Mouse (Mus musculus): ENCODE measurements around the gene Aldh1a1. TPM values are rescaled to one million over a fixed set of nuclear protein-coding genes. Genes with fewer than 3 reads are reported as not detected.
"Not testable (repeated sequence)": the region's sequence is repeated elsewhere in the genome, so short reads cannot be mapped to it uniquely, and the experiment has no call there.

Gene Aldh1a1
- polyA plus RNA-seq, 1 experiment from 2014 or later = 0.06 TPM

DNA sequence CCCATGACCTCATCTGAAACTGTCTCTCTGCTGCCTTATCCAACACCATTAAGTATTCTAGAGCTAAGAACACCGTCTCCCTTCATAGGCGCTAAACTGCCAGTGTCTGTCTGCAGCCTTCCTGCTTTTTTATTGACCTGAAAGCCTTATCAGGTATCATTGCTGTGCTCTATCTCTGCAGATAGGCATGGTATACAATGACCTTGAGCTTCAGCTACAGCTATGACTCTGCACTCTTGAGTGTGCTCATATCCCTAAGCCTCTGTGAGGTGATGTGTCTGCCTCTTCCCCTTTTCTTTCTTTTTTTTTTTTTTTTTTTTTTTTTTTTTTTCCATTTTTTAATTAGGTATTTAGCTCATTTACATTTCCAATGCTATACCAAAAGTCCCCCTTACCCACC lies 74.5 kb downstream of the Aldh1a1 start:
- WGBS (ENCODE audit: missing documents) = 91% methylated on average over 2 of the region's 2 CpGs
- Histone ChIP-seq H3K36me3 (ENCODE audit: inconsistent target) (no peaks in the 10 kb centered on the region), H3K27ac (no peak overlapping the region), H3K79me2 (ENCODE audit: inconsistent target) (no peaks in the 10 kb centered on the region), H3K4me3 (ENCODE audit: inconsistent target) (no peak overlapping the region)

DNA sequence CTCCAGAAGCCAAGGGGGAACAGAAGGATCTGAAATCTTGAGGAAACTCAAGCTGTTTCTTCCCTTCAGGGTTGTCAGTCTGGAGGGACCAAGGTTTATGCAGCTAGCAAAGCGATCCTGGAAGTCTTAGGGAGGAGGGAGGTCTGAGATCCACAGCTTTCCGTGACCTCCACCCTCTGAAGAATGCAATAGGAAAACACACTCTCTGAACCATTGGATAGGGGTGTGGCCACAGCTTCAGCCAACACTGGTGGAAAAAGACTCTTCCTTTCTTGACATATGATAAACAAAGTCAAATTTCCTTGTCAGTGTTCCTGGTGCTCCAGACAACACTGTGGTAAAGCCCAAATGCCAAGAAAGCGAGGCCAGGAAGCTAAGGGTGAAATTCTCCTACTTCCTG lies 84.5 kb downstream of the Aldh1a1 start:
- Histone ChIP-seq H3K4me3 (ENCODE audit: inconsistent target) (no peak overlapping the region), H3K27ac (no peak overlapping the region), H3K36me3 (ENCODE audit: inconsistent target) (no peaks in the 10 kb centered on the region), H3K79me2 (ENCODE audit: inconsistent target) (no peaks in the 10 kb centered on the region)
- WGBS (ENCODE audit: missing documents) = 83% methylated on average over 3 of the region's 3 CpGs

DNA sequence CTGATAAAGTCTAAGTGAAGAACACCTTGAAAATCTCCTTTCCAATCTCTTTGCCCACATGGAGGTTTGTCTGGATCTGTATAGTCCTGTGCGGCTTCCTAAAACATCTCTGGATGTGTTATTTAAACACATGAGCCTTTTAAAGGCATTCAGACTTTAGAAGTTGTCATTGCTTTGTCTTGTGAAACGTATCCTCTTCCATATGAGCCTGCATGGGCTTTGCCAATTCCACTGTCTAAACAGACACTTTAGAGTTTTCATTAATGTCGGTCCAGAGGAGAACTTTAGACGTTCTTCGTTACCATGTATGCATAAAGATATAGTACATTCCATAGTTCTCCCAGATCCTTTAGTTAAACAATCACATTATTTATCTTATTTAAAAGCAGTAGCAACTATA lies 84.9 kb downstream of the Aldh1a1 start:
- no peaks in the 10 kb centered on the region for H3K79me2 ChIP-seq (ENCODE audit: inconsistent target)
- no peak overlapping the region for H3K27ac ChIP-seq
- no peak overlapping the region for H3K4me3 ChIP-seq (ENCODE audit: inconsistent target)
- H3K36me3 ChIP-seq (ENCODE audit: inconsistent target) = no peaks in the 10 kb centered on the region
- WGBS (ENCODE audit: missing documents) = 91% methylated on average over 5 of the region's 5 CpGs

- Histone ChIP-seq H3K36me3 (ENCODE audit: inconsistent target) (no peaks in the 10 kb centered on the region), H3K4me3 (ENCODE audit: inconsistent target) (no peak overlapping the region), H3K27ac (no peak overlapping the region), H3K79me2 (ENCODE audit: inconsistent target) (no peaks in the 10 kb centered on the region)
These were observed 107.4 kb downstream of the Aldh1a1 start for GRCm38 (mm10) chr19:20599951-20600350.

- H3K36me3 ChIP-seq (ENCODE audit: inconsistent target) = no peaks in the 10 kb centered on the region
- no peak overlapping the region for H3K4me3 ChIP-seq (ENCODE audit: inconsistent target)
These were observed 109.2 kb downstream of the Aldh1a1 start for GRCm38 (mm10) chr19:20601739-20602138.

GRCm38 (mm10) chr19:20603212-20603611 lies 110.7 kb downstream of the Aldh1a1 start:
- WGBS (ENCODE audit: missing documents) = 43% methylated on average over 1 of the region's 1 CpGs
- no peak overlapping the region for H3K4me3 ChIP-seq (ENCODE audit: inconsistent target)
- no peak overlapping the region for H3K27ac ChIP-seq
- no peaks in the 10 kb centered on the region for H3K79me2 ChIP-seq (ENCODE audit: inconsistent target)
- no peaks in the 10 kb centered on the region for H3K36me3 ChIP-seq (ENCODE audit: inconsistent target)

More at GRCm38 (mm10) chr19:20601739-20602138, 109.2 kb downstream of the Aldh1a1 start:
- H3K79me2 ChIP-seq (ENCODE audit: inconsistent target) = no peaks in the 10 kb centered on the region
- H3K27ac ChIP-seq = no peak overlapping the region
- WGBS (ENCODE audit: missing documents) = 61% methylated on average over 3 of the region's 3 CpGs

- H3K79me2 ChIP-seq (ENCODE audit: inconsistent target) = no peaks in the 10 kb centered on the region
- no peak overlapping the region for H3K4me3 ChIP-seq (ENCODE audit: inconsistent target)
- H3K27ac ChIP-seq = no peak overlapping the region
- WGBS (ENCODE audit: missing documents) = 100% methylated on average over 2 of the region's 2 CpGs
- no peaks in the 10 kb centered on the region for H3K36me3 ChIP-seq (ENCODE audit: inconsistent target)
These were observed 111.4 kb downstream of the Aldh1a1 start for GRCm38 (mm10) chr19:20603866-20604265.

DNA sequence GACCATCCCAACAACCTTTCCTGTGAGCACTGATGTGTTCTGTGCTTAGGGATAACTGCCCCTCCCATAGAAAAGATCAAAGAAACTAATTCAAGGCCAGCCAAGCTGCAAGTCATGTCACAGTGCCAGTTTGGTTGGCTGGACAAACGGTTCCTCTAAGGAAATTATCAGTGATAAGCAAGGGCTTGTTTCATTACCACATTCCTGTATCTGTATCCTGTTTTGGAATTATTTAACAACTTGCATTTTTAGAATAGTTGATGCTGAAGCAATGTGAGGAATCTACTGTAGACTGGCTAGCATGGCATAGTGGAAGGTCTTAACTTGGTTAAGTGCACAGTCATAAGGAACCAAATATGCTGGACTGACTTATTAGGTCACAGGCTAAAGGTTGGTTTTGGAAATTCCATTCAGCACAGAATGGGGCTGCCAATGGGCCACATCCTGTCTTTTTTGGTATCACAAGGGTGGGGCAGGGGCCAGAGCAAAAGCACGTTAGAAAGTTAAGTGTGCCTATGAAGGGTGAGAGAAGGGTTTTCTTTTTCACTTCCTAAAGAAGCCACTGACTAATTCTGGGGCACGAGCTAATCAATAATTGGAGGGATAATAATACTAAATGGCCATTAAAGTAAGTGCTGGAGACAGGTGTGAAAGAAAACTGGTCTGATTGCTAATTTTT lies 121.9 kb downstream of the Aldh1a1 start:
- WGBS (ENCODE audit: missing documents) = 38% methylated on average over 3 of the region's 3 CpGs
- Histone ChIP-seq H3K27ac (no peak overlapping the region), H3K36me3 (ENCODE audit: inconsistent target) (no peaks in the 10 kb centered on the region), H3K4me3 (ENCODE audit: inconsistent target) (no peak overlapping the region), H3K79me2 (ENCODE audit: inconsistent target) (no peaks in the 10 kb centered on the region)

- no peak overlapping the region for H3K4me3 ChIP-seq (ENCODE audit: inconsistent target)
- no peak overlapping the region for H3K27ac ChIP-seq
- 83% methylated on average over 2 of the region's 2 CpGs for WGBS (ENCODE audit: missing documents)
- H3K79me2 ChIP-seq (ENCODE audit: inconsistent target) = no peaks in the 10 kb centered on the region
- no peaks in the 10 kb centered on the region for H3K36me3 ChIP-seq (ENCODE audit: inconsistent target)
These were observed 129.9 kb downstream of the Aldh1a1 start for GRCm38 (mm10) chr19:20622434-20622833.

DNA sequence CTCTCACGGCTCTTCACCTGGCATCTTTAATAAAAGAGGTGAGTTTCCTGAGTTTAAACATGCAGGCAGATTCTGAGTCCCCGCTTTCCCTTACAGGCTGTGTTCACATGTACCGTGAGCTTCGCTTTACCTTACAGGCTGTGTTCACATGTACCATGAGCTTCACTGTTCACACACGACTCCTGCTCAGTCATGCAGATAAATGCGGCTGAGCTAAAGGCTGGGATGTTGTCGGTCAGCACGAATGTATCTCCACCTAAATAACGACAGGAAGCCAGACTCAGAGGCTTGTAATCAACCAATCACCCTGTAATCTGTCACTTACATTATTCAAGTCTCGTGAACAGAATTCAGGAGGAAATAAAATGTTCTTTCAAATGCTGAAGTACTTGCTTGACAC lies 130.9 kb downstream of the Aldh1a1 start:
- WGBS (ENCODE audit: missing documents) = 77% methylated on average over 9 of the region's 10 CpGs
- Histone ChIP-seq H3K4me3 (ENCODE audit: inconsistent target) (no peak overlapping the region), H3K27ac (no peak overlapping the region), H3K36me3 (ENCODE audit: inconsistent target) (no peaks in the 10 kb centered on the region), H3K79me2 (ENCODE audit: inconsistent target) (no peaks in the 10 kb centered on the region)

DNA sequence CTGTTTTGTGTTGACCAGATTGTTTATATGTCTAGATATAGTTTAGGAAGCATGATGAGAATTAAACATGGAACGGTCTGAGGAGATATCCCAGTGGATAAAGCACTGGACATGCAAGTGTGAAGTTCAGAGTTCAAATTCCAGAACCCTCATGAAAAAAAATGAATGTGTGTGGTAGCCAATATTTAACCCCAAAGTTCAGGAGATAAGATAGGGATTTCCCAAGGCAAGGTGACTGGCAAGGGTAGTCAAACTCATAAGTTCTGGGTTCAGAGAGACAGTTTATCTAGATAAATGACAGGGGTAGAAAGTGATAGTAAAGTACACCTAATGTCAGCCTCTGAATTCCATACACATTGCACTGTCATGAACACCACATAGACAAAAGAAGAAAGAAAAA lies 138.5 kb downstream of the Aldh1a1 start:
- no peaks in the 10 kb centered on the region for H3K79me2 ChIP-seq (ENCODE audit: inconsistent target)
- no peak overlapping the region for H3K4me3 ChIP-seq (ENCODE audit: inconsistent target)
- H3K36me3 ChIP-seq (ENCODE audit: inconsistent target) = no peaks in the 10 kb centered on the region
- H3K27ac ChIP-seq = no peak overlapping the region
- WGBS (ENCODE audit: missing documents) = 85% methylated on average over 1 of the region's 1 CpGs

DNA sequence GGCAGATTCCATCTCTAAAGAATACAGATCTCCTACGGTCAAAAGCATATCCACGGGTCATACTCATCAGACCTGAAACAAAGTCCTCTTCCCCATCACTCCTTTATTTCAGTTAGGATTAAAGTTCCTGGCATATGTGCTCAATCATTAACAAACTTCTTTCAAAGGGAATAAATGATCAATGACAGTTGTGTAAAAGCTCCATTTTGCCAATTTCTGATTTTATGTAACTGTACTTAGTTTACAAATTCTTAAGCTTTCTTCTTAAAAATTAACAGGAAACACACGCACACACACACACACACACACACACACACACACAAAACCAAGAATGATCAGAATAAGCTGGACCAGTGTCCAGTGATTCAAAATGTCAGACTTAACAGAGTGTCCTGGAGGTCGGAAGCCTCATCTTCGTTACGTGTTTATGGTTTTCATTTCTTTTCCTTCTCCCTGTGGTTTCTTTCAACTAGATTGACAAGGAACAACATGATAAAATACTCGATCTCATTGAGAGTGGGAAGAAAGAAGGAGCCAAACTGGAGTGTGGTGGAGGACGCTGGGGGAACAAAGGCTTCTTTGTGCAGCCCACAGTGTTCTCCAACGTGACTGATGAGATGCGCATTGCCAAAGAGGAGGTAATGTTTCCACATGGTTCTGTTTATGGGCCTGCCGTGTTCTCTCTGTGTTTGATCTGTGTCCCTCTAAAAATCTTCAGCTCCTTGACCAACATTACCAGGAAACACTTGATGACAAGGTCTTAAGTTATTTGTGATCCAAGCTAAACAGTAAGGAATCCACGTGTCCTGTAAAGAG lies 141.6 kb downstream of the Aldh1a1 start:
- WGBS (ENCODE audit: missing documents) = 88% methylated on average over 11 of the region's 12 CpGs
- Histone ChIP-seq H3K36me3 (ENCODE audit: inconsistent target) (no peaks in the 10 kb centered on the region), H3K4me3 (ENCODE audit: inconsistent target) (no peak overlapping the region), H3K27ac (no peak overlapping the region), H3K79me2 (ENCODE audit: inconsistent target) (no peaks in the 10 kb centered on the region)

DNA sequence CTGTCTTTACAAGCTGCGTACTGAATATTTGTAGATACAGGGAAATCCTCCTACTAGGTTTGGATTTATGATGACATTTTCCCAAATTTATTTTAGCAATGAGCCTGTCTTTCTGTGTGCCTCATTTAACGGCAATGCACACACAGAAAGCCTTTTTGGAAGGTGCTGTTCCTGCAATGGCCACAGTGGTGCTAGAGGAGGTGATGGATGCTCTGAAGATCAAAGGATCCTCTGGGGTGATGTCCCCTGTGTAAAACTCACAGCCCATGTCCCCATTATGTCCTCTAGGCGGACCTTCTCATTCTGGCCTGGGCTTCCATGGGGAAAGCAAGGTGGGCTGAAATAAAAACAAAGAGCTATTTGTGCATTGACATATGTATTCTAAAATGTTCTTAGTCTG lies 151.8 kb downstream of the Aldh1a1 start:
- no peaks in the 10 kb centered on the region for H3K79me2 ChIP-seq (ENCODE audit: inconsistent target)
- no peak overlapping the region for H3K4me3 ChIP-seq (ENCODE audit: inconsistent target)
- H3K36me3 ChIP-seq (ENCODE audit: inconsistent target) = no peaks in the 10 kb centered on the region
- no peak overlapping the region for H3K27ac ChIP-seq
- WGBS (ENCODE audit: missing documents) = 89% methylated on average over 3 of the region's 3 CpGs

GRCm38 (mm10) chr19:20647496-20647895 lies 155.0 kb downstream of the Aldh1a1 start:
- H3K27ac ChIP-seq; H3K4me3 ChIP-seq (ENCODE audit: inconsistent target); H3K36me3 ChIP-seq (ENCODE audit: inconsistent target); H3K79me2 ChIP-seq (ENCODE audit: inconsistent target): not testable (repeated sequence)

DNA sequence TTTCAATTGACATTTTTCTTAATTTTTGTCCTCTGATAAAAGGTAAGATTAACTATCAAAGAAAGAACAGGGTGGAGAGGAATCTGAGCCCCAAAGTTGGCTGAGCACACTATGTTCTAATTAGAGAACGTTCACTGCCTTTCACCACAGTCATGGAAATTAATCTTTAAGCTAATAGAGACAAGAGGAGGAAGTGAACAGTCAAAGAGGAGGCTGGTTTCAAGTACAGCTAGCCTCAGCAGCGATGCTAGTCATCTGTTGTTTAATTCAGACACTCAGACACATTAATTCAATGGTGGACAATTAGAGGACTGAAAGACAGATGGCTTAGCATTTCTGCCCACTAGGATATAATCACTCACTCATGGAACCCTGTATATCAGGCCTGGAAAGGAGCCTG lies 157.5 kb downstream of the Aldh1a1 start:
- Histone ChIP-seq H3K27ac (no peak overlapping the region), H3K79me2 (ENCODE audit: inconsistent target) (no peaks in the 10 kb centered on the region), H3K4me3 (ENCODE audit: inconsistent target) (no peak overlapping the region), H3K36me3 (ENCODE audit: inconsistent target) (no peaks in the 10 kb centered on the region)
- WGBS (ENCODE audit: missing documents) = 47% methylated on average over 2 of the region's 2 CpGs
